Mouse (Mus musculus): Measurements from ENCODE around the gene Folr2. TPM values are rescaled to one million over a fixed set of nuclear protein-coding genes. Genes with fewer than 3 reads are reported as not detected.

The Folr2 gene
- polyA plus RNA-seq, 1 experiment = 1.2 TPM

GRCm38 (mm10) chr7:101869163-101869500, 12.1 kb upstream of the Folr2 start:
- Histone ChIP-seq H3K27ac (ENCODE audit: insufficient read depth, low read length) (peak overlapping the region; percentile 96), H3K9me3 (replicated peaks; ENCODE audit: control insufficient read depth, insufficient read depth, low read length, poor library complexity, severe bottlenecking) (no peaks in the 10 kb centered on the region), H3K4me1 (ENCODE audit: control insufficient read depth, insufficient read depth, low read length) (no peaks in the 10 kb centered on the region), H3K4me3 (ENCODE audit: low read depth, low read length) (peak overlapping the region; percentile 46), H3K36me3 (ENCODE audit: control insufficient read depth, insufficient read depth, low read length, poor library complexity, severe bottlenecking) (no peaks in the 10 kb centered on the region), H3K27me3 (ENCODE audit: control insufficient read depth, insufficient read depth, low read length, poor library complexity, severe bottlenecking) (no peaks in the 10 kb centered on the region), H3K9ac (ENCODE audit: low read depth, poor library complexity, severe bottlenecking) (peak overlapping the region; percentile 71)
- TF ChIP-seq CTCF (IDR thresholded peaks at IDR 0.05; ENCODE audit: low read depth, low read length) (no peak), EP300 (IDR thresholded peaks at IDR 0.05; ENCODE audit: insufficient read depth, low read depth, low read length) (no peak), POLR2A (IDR thresholded peaks at IDR 0.05; ENCODE audit: insufficient read depth, low read length) (no peak)

GRCm38 (mm10) chr7:101868241-101869162, 11.5 kb upstream of the Folr2 start:
- Histone ChIP-seq H3K4me1 (ENCODE audit: control insufficient read depth, insufficient read depth, low read length) (peaks cover 2% of the 10 kb centered on the region), H3K9me3 (replicated peaks; ENCODE audit: control insufficient read depth, insufficient read depth, low read length, poor library complexity, severe bottlenecking) (no peaks in the 10 kb centered on the region), H3K4me3 (ENCODE audit: low read depth, low read length) (peak overlapping the region; percentile 46), H3K36me3 (ENCODE audit: control insufficient read depth, insufficient read depth, low read length, poor library complexity, severe bottlenecking) (no peaks in the 10 kb centered on the region), H3K27ac (ENCODE audit: insufficient read depth, low read length) (peak overlapping the region; percentile 96), H3K9ac (ENCODE audit: low read depth, poor library complexity, severe bottlenecking) (peak overlapping the region; percentile 71), H3K27me3 (ENCODE audit: control insufficient read depth, insufficient read depth, low read length, poor library complexity, severe bottlenecking) (no peaks in the 10 kb centered on the region)
- TF ChIP-seq CTCF (IDR thresholded peaks at IDR 0.05; ENCODE audit: low read depth, low read length) (no peak), POLR2A (IDR thresholded peaks at IDR 0.05; ENCODE audit: insufficient read depth, low read length) (no peak), EP300 (IDR thresholded peaks at IDR 0.05; ENCODE audit: insufficient read depth, low read depth, low read length) (no peak)

GRCm38 (mm10) chr7:101867482-101867881, 10.5 kb upstream of the Folr2 start:
- Histone ChIP-seq H3K27me3 (ENCODE audit: control insufficient read depth, insufficient read depth, low read length, poor library complexity, severe bottlenecking) (no peaks in the 10 kb centered on the region), H3K36me3 (ENCODE audit: control insufficient read depth, insufficient read depth, low read length, poor library complexity, severe bottlenecking) (no peaks in the 10 kb centered on the region), H3K9ac (ENCODE audit: low read depth, poor library complexity, severe bottlenecking) (peak overlapping the region; percentile 71), H3K4me3 (ENCODE audit: low read depth, low read length) (peak overlapping the region; percentile 31; the same call in 1 of the 2 replicates), H3K27ac (ENCODE audit: insufficient read depth, low read length) (peak overlapping the region; percentile 96), H3K9me3 (replicated peaks; ENCODE audit: control insufficient read depth, insufficient read depth, low read length, poor library complexity, severe bottlenecking) (no peaks in the 10 kb centered on the region), H3K4me1 (ENCODE audit: control insufficient read depth, insufficient read depth, low read length) (peaks cover 2% of the 10 kb centered on the region)
- TF ChIP-seq EP300 (IDR thresholded peaks at IDR 0.05; ENCODE audit: insufficient read depth, low read depth, low read length) = no peak
- no peak for TF ChIP-seq CTCF (IDR thresholded peaks at IDR 0.05; ENCODE audit: low read depth, low read length)
- TF ChIP-seq POLR2A (IDR thresholded peaks at IDR 0.05; ENCODE audit: insufficient read depth, low read length) = no peak

- H3K9ac ChIP-seq (ENCODE audit: low read depth, poor library complexity, severe bottlenecking) = peak overlapping the region; percentile 71
- no peaks in the 10 kb centered on the region for H3K27me3 ChIP-seq (ENCODE audit: control insufficient read depth, insufficient read depth, low read length, poor library complexity, severe bottlenecking)
- H3K9me3 ChIP-seq (replicated peaks; ENCODE audit: control insufficient read depth, insufficient read depth, low read length, poor library complexity, severe bottlenecking) = no peaks in the 10 kb centered on the region
- 0 out of 2 replicates have a peak overlapping the region, but pooled peaks have one; percentile 11 for H3K4me3 ChIP-seq (ENCODE audit: low read depth, low read length)
- H3K36me3 ChIP-seq (ENCODE audit: control insufficient read depth, insufficient read depth, low read length, poor library complexity, severe bottlenecking) = peaks cover 2% of the 10 kb centered on the region; the same call in 1 of the 2 replicates
- no peak for TF ChIP-seq CTCF (IDR thresholded peaks at IDR 0.05; ENCODE audit: low read depth, low read length)
- TF ChIP-seq EP300 (IDR thresholded peaks at IDR 0.05; ENCODE audit: insufficient read depth, low read depth, low read length) = 0 out of 2 replicates have a peak, but pooled peaks have one; percentile 20
- no peak for TF ChIP-seq POLR2A (IDR thresholded peaks at IDR 0.05; ENCODE audit: insufficient read depth, low read length)
- H3K27ac ChIP-seq (ENCODE audit: insufficient read depth, low read length) = peak overlapping the region; percentile 96
- peaks cover 2% of the 10 kb centered on the region for H3K4me1 ChIP-seq (ENCODE audit: control insufficient read depth, insufficient read depth, low read length)
Measured at GRCm38 (mm10) chr7:101866491-101867265, 9.7 kb upstream of the Folr2 start.

GRCm38 (mm10) chr7:101863415-101863814, 6.4 kb upstream of the Folr2 start, which contains the start of gene Anapc15:
TSS of gene Anapc15 (plus strand) at chr7:101863715.
- Histone ChIP-seq H3K4me1 (ENCODE audit: control insufficient read depth, insufficient read depth, low read length) (peaks cover 2% of the 10 kb centered on the region), H3K9me3 (replicated peaks; ENCODE audit: control insufficient read depth, insufficient read depth, low read length, poor library complexity, severe bottlenecking) (no peaks in the 10 kb centered on the region), H3K27ac (ENCODE audit: insufficient read depth, low read length) (0 out of 2 replicates have a peak within 1 kb of the TSS, but pooled peaks have one; percentile 39), H3K4me3 (ENCODE audit: low read depth, low read length) (no peak within 1 kb of the TSS), H3K27me3 (ENCODE audit: control insufficient read depth, insufficient read depth, low read length, poor library complexity, severe bottlenecking) (no peaks in the 10 kb centered on the region), H3K36me3 (ENCODE audit: control insufficient read depth, insufficient read depth, low read length, poor library complexity, severe bottlenecking) (peaks cover 3% of the 10 kb centered on the region; the same call in 1 of the 2 replicates), H3K9ac (ENCODE audit: low read depth, poor library complexity, severe bottlenecking) (no peak within 1 kb of the TSS)
- no peak for TF ChIP-seq POLR2A (IDR thresholded peaks at IDR 0.05; ENCODE audit: insufficient read depth, low read length)
- TF ChIP-seq EP300 (IDR thresholded peaks at IDR 0.05; ENCODE audit: insufficient read depth, low read depth, low read length) = no peak
- no peak for TF ChIP-seq CTCF (IDR thresholded peaks at IDR 0.05; ENCODE audit: low read depth, low read length)

Data from ES-Bruce4 (cell line).